Mouse (Mus musculus): Measurements from ENCODE around the gene Zfp775.

Zfp775 gene

DNA sequence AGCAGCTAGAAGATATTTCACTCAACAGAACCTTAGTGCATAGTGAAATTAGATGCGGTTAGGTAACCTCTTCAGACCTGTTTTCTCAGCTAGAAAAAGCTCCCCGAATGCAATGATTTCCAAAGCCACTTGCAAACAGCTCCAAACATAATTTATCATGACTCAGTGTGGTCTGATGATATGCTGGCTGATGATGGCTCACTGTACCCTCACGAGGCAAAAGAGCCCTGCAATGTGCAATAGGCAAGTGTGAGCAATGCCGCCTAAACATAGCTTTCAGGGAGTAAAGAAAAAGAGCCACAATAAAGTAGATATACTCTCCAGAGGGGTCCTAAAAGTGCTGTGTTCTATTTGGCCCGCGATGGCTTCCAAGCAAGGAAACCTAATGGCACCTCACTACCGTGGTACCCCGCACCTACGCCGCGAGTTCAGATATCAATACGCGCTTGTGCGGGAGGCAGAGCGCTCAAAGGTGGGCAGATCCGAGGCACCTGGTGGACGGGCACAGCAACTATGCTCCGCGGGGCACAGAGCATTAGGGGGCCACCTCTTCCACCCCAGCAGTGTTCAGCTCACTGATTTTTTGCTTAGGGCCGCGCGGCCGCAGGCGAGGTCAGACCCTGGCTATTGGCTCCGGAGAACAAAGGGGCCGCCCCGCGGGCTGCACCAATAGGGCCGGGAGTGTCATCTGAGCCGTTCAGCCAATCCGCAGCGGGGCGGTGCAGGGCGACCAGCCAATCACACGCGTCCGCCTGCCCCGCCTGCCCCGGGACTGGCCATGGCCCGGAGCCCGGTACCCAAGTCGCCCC lies at the start of gene Zfp775:
Gene Zfp775, plus strand, starts transcription at position 793 of the 809 bp plus-strand sequence.
- peak; percentile 98 for DNase-seq

DNA sequence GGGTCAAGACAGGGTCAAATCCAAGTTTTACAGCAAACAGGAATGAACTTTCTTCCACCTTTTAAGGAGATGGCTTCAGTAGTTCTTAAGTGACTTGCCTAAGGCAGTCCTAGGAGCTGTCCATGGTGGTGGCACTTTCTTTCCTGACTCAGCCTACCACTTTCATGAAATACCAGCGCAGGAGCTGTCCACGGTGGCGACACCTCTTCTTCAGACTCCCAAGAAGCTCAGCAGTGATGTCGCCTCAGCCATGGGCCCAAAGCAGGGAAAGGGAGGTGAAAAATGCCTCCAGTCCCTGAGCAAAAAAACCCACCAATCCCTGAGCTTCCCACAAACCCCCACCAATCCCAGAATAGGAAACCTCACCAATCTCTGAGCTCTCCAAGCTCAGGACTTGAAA lies 48.9 kb upstream of the Zfp775 start:
- DNase-seq = no peak

GRCm38 (mm10) chr6:48553819-48554218 lies 48.0 kb upstream of the Zfp775 start:
- no peak for DNase-seq

GRCm38 (mm10) chr6:48554280-48555103 lies 47.4 kb upstream of the Zfp775 start, which contains the start of gene Lrrc61:
Gene Lrrc61 (plus strand): TSS chr6:48554796.
- peak; percentile 97 for DNase-seq

DNA sequence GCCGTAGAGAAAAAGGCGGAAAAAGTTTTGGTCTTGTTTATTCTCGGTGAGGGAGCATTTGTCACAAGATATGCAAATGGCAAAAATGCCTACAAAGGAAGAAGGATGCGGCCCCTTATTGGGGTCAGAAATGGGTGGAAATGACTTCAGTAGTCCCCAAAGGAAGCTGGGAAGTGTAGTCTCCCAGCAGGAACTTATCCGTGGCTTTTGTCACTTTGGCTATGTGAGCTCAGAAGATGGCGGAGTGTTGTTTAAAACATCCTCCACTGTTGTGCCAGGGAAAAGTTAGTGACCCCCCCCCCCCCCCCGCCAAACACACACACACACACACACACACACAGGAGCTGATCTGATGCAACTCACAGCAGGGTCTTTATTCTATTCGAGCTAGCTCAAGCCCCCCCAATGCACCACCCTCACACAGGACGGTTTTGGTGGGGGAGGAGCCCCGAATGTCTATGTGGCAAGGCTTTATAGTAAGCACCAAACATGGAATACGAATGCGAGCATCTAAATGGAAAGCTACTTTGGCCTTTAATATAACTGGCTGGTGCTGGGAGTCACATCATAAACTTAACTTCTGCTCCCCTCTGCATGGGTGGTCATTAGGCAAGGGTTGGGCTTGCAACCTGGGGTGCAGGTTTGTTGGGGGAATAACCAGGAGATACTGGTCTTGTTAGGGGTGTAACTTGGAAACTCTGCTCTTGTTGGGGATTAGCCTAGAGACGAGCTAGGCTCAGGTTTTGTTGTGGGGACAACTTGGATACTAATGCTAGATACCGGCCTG lies 46.6 kb upstream of the Zfp775 start:
- peak; percentile 78 for DNase-seq

- DNase-seq = no peak
Measured at GRCm38 (mm10) chr6:48555956-48556355, 45.9 kb upstream of the Zfp775 start.

DNA sequence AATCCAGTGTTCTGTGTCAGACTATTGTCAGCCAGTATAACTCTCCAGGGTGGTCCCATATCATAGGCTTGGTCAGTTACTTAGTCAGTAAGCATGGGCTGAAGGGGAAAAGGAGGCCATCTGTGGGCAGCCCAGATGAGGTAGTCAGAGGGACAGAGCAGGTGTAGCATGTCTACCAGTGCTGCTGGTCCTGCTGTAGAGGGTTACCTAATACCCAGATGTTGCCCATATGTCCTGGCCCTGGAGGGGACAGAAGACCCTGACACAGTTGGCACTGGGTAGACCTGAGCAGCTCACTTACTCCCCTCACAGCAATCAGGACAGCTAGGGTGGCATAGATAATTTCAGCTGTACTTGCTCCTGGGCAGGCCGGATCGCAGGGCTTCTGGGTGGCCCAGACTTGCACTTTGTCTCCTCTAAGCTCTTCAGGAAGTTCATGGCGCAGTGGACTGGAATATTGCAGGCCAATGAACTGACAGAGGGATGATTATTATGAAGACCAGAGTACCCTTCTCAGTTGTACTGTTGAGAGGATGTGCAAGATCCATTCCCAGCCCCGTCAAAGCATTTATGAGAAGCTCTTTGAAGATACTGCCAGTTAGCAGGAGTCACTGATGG lies 36.1 kb upstream of the Zfp775 start:
- DNase-seq = no peak

- DNase-seq = peak; percentile 91
Measured at GRCm38 (mm10) chr6:48566312-48566711, 35.6 kb upstream of the Zfp775 start.

DNA sequence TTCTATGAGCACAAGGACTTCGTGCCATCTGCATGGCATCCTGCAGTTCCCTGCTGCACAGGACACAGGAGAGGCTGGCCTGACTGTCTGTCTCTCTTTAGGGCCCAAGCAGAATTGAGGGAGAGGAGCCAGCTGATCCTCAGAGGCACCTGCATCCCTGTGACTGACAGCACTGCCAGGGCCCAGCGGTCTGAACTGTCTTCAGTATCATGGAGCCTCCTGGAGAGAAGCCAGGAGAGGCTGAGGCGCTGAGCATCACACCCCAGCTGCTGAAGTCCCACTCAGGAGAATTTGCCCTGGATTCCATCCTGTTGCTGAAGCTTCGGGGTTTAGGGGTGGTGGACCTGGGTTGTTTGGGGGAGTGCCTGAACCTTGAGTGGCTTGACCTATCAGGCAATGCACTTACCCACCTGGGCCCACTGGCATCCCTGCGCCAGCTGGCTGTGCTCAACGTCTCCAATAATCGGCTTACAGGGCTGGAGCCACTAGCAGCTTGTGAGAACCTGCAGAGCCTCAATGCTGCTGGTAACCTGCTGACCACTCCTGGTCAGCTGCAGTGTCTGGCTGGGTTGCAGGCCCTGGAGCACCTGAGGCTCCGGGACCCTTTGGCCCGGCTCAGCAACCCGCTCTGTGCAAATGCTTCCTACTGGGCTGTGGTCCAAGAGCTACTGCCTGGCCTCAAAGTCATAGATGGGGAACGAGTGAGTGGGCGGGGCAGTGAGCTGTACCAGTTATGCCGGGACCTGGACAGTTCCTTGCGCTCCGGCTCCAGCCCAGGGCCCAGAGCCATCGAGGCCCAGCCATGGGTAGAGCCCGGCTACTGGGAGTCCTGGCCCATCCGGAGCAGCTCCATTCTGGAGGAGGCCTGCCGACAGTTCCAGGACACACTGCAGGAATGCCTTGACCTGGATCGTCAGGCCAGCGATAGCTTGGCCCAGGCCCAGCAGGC lies 33.6 kb upstream of the Zfp775 start:
- peak; percentile 85 for DNase-seq

- no peak for DNase-seq
Measured at GRCm38 (mm10) chr6:48569065-48569807, 32.6 kb upstream of the Zfp775 start.

- no peak for DNase-seq
Measured at GRCm38 (mm10) chr6:48572014-48572413, 29.8 kb upstream of the Zfp775 start.

- DNase-seq = peak; percentile 73
Measured at GRCm38 (mm10) chr6:48572572-48573061, 29.2 kb upstream of the Zfp775 start, which contains the start of gene Rarres2. Gene Rarres2 (minus strand): TSS chr6:48572789.

GRCm38 (mm10) chr6:48573280-48573679 lies 28.6 kb upstream of the Zfp775 start:
- DNase-seq = peak; percentile 58

DNA sequence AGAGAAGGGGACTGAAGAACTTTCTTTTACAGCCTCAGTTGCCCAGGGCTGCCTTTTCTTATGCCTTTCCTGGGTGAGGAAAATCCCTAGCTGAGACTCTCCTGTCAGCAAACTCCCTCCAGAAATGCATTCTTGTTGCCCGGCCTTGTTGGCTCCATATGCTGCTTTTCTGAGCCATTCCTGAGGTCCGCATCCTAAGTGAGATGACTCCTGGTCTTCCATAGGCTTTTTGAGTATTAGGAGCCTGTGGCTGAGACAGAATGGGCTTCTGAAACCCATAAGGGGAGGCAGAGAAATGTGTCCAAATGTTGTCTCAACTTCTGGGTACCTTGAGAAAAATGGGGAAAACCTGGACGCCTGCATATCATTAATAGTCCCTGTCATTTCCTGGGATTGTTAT lies 27.9 kb upstream of the Zfp775 start:
- no peak for DNase-seq

DNA sequence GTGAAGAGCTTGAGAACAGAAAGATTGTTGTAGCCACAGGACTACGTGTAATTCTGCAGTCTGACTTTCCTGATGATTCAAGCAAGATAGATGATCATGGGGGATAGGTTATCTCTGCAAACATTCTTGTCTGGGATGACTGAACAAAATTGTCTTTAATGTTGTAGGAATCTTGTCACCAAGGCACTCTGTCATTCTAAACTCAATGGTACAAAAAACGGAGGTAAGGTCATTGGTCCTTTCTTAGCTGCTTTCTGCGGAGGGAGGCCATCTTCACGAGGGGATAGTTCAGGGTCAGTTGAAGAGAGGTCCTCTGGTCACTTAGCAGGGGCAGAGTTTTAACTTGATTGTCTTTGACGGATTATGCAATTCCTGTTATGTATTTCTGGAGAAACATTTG lies 23.1 kb upstream of the Zfp775 start:
- no peak for DNase-seq

- no peak for DNase-seq
Measured at GRCm38 (mm10) chr6:48579215-48579648, 22.6 kb upstream of the Zfp775 start.

DNA sequence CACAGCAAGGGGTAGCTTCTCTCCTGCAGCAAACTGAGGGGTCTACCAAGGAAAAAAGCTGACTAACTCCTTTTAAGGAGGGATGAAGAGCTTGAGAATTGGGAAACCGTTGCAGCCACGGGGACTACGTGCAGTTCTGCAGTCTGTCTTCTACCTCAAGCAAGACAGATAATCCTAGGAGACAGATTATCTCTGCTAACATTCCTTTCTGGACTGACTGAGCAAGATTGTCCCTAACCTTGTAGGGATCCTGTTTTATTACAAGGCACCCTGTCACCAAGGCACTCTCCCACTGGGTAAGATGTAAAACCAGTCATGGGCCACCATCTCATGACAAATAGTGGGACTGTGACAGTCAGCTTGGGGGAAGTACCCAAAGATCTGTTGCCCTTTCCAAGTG lies 20.6 kb upstream of the Zfp775 start:
- no peak for DNase-seq

GRCm38 (mm10) chr6:48582037-48582436 lies 19.8 kb upstream of the Zfp775 start:
- peak; percentile 59 for DNase-seq

DNA sequence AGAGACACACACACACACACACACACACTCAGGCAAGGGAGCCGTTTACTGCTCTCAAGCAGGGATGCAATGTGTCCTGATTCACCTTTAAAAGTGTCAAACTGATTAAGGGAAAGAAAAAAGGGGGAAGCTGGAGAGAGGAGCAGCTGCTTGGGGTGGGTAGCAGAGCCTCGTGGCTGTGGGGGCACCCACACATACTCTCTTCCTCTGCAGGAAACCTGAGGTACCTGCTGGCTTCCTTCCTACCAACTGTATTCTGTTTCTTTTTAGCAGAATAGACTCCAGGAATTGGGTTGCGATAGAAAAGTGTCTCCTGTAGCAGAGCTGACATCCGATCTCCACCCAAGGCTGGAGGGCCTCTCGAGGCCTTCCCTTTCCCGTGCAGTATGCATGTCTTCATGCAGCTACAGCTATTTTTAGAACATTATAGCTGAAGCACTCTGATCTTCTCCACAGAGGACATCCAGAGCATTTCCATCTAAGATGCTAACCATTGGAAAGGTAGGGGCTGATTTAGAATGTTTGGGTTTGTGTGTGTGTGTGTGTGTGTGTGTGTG lies 12.6 kb upstream of the Zfp775 start, which contains the start of gene Gm45021:
Gene Gm45021, plus strand, starts transcription at position 417 of the 557 bp plus-strand sequence.
- DNase-seq = no peak
